Mouse (Mus musculus) forebrain, embryonic 11.5 days (tissue): ENCODE measurements around the gene Cyp2d26. TPM values are rescaled to one million over a fixed set of nuclear protein-coding genes. Genes with fewer than 3 reads are reported as not detected.

Experiments
- ATAC-seq: fragments of 200-750 bp; cut with Nextera tagmentation; replicated peaks from 2 replicates; pipeline ENCODE4 v1.8.0; 2017; ENCODE audit warnings: moderate TSS enrichment; ENCODE audit not compliant: low FRiP score
- DNase-seq: peaks from one replicate; pipeline ENCODE4 v3.0.0-alpha.2; 2017; ENCODE audit warnings: low spot score
- H3K27ac ChIP-seq: fragments of 300-500 bp; sonication (generic); 2 replicates; pipeline ENCODE4 v1.5.1; 2014; ENCODE audit warnings: low read depth, low read length
- H3K27me3 ChIP-seq: fragments of 300-500 bp; sonication (generic); 2 replicates; pipeline ENCODE4 v1.6.1; 2014; ENCODE audit warnings: mild to moderate bottlenecking, low read length, mixed read lengths; ENCODE audit not compliant: control insufficient read depth, insufficient read depth
- H3K36me3 ChIP-seq: fragments of 300-500 bp; sonication (generic); 2 replicates; pipeline ENCODE4 v1.6.1; 2014; ENCODE audit warnings: mild to moderate bottlenecking, low read length, moderate library complexity, mixed read lengths; ENCODE audit not compliant: control insufficient read depth, insufficient read depth
- H3K4me1 ChIP-seq: fragments of 300-500 bp; sonication (generic); replicated peaks from 2 replicates; pipeline ENCODE4 v1.6.1; 2014; ENCODE audit warnings: low read length, mixed read lengths; ENCODE audit not compliant: control insufficient read depth, insufficient read depth
- H3K4me2 ChIP-seq: fragments of 300-500 bp; sonication (generic); 2 replicates; pipeline ENCODE4 v1.6.1; 2014; ENCODE audit warnings: low read depth, mild to moderate bottlenecking, low read length, moderate library complexity, mixed read lengths; ENCODE audit not compliant: severe bottlenecking
- H3K4me3 ChIP-seq: fragments of 300-500 bp; sonication (generic); 2 replicates; pipeline ENCODE4 v1.5.1; 2014; ENCODE audit warnings: low read depth, low read length
- H3K9ac ChIP-seq: fragments of 300-500 bp; sonication (generic); 2 replicates; pipeline ENCODE4 v1.6.1; 2014; ENCODE audit warnings: low read length
- H3K9me3 ChIP-seq: fragments of 300-500 bp; sonication (generic); 2 replicates; pipeline ENCODE4 v1.6.1; 2016; ENCODE audit warnings: low read length, mixed read lengths; ENCODE audit not compliant: control insufficient read depth
- WGBS: fragments of 180-500 bp; shearing (Covaris S2); extraction: QIAGEN DNeasy Blood & Tissue Kit; methylation state at CpG from one replicate; pipeline ENCODE4 v1.1.7; 2014; 5-methylcytosine and 5-hydroxymethylcytosine counted together
- polyA plus RNA-seq: library from polyadenylated mRNA; unstranded; fragments of >200 nt; fragmentation: Nextera tagmentation; extraction: Ambion mirVana; gene quantifications from 2 replicates; pipeline ENCODE4 v1.2.1, GENCODE M21; 2014

Cyp2d26 gene
- polyA plus RNA-seq, 1 experiment from 2014 or later, result not detected

GRCm38 (mm10) chr15:82810556-82810955 is 16.5 kb upstream of the Cyp2d26 start:
- ATAC-seq (no peak), DNase-seq (no peak)
- Histone ChIP-seq H3K9me3 (no peaks in the 10 kb centered on the region), H3K4me2 (no peak overlapping the region), H3K4me1 (no peaks in the 10 kb centered on the region), H3K36me3 (no peaks in the 10 kb centered on the region; the same call in 1 of the 2 replicates), H3K27ac (no peak overlapping the region), H3K9ac (no peak overlapping the region), H3K27me3 (no peaks in the 10 kb centered on the region), H3K4me3 (no peak overlapping the region)
- WGBS, result 96% methylated on average over 1 of the region's 1 CpGs

- Histone ChIP-seq H3K9me3 (no peaks in the 10 kb centered on the region), H3K36me3 (no peaks in the 10 kb centered on the region; the same call in 1 of the 2 replicates), H3K4me1 (no peaks in the 10 kb centered on the region), H3K27me3 (no peaks in the 10 kb centered on the region), H3K4me2 (no peak overlapping the region), H3K4me3 (no peak overlapping the region), H3K9ac (no peak overlapping the region), H3K27ac (no peak overlapping the region)
- WGBS, result 85% methylated on average over 6 of the region's 6 CpGs
- ATAC-seq (no peak), DNase-seq (no peak)
Observed at GRCm38 (mm10) chr15:82809511-82809910, 15.4 kb upstream of the Cyp2d26 start.

- no peak overlapping the region for H3K4me3 ChIP-seq
- ATAC-seq (no peak), DNase-seq (no peak)
- no peaks in the 10 kb centered on the region; the same call in 1 of the 2 replicates for H3K36me3 ChIP-seq
- no peak overlapping the region for H3K9ac ChIP-seq
- no peak overlapping the region for H3K27ac ChIP-seq
- no peaks in the 10 kb centered on the region for H3K4me1 ChIP-seq
- H3K27me3 ChIP-seq, result no peaks in the 10 kb centered on the region
- WGBS, result 83% methylated on average over 5 of the region's 5 CpGs
- H3K9me3 ChIP-seq, result no peaks in the 10 kb centered on the region
- no peak overlapping the region for H3K4me2 ChIP-seq
Observed at GRCm38 (mm10) chr15:82806969-82807763, 13.1 kb upstream of the Cyp2d26 start.

- Histone ChIP-seq H3K9ac (no peak overlapping the region), H3K27me3 (no peaks in the 10 kb centered on the region), H3K4me1 (no peaks in the 10 kb centered on the region), H3K4me2 (no peak overlapping the region), H3K9me3 (no peaks in the 10 kb centered on the region), H3K27ac (no peak overlapping the region), H3K36me3 (no peaks in the 10 kb centered on the region; the same call in 1 of the 2 replicates), H3K4me3 (no peak overlapping the region)
- no peak for ATAC-seq
- DNase-seq, result peak; percentile 88
- WGBS, result 76% methylated on average over 5 of the region's 5 CpGs
Observed at GRCm38 (mm10) chr15:82804708-82805639, 10.9 kb upstream of the Cyp2d26 start.

GRCm38 (mm10) chr15:82795936-82796440 is 1.9 kb upstream of the Cyp2d26 start:
- Histone ChIP-seq H3K9ac (no peak overlapping the region), H3K4me3 (no peak overlapping the region), H3K4me2 (no peak overlapping the region), H3K9me3 (no peaks in the 10 kb centered on the region), H3K4me1 (no peaks in the 10 kb centered on the region), H3K36me3 (no peaks in the 10 kb centered on the region), H3K27me3 (no peaks in the 10 kb centered on the region), H3K27ac (no peak overlapping the region)
- WGBS, result 74% methylated on average over 3 of the region's 3 CpGs
- DNase-seq, result no peak
- ATAC-seq, result no peak

- Histone ChIP-seq H3K27me3 (no peaks in the 10 kb centered on the region), H3K4me2 (no peak overlapping the region), H3K9ac (no peak overlapping the region), H3K4me1 (no peaks in the 10 kb centered on the region), H3K4me3 (no peak overlapping the region), H3K9me3 (no peaks in the 10 kb centered on the region), H3K27ac (no peak overlapping the region), H3K36me3 (no peaks in the 10 kb centered on the region)
- WGBS, result 89% methylated on average over 6 of the region's 6 CpGs
- DNase-seq, result peak; percentile 15
- no peak for ATAC-seq
Observed at GRCm38 (mm10) chr15:82793868-82794267, 226 bp downstream of the Cyp2d26 start.

- DNase-seq, result no peak
- Histone ChIP-seq H3K4me3 (no peak overlapping the region), H3K4me1 (no peaks in the 10 kb centered on the region), H3K27me3 (no peaks in the 10 kb centered on the region), H3K4me2 (no peak overlapping the region), H3K36me3 (no peaks in the 10 kb centered on the region), H3K27ac (no peak overlapping the region), H3K9me3 (no peaks in the 10 kb centered on the region), H3K9ac (no peak overlapping the region)
- 87% methylated on average over 1 of the region's 1 CpGs for WGBS
- no peak for ATAC-seq
Observed at GRCm38 (mm10) chr15:82793454-82793853, 640 bp downstream of the Cyp2d26 start.

GRCm38 (mm10) chr15:82792566-82792965 is 1.5 kb downstream of the Cyp2d26 start:
- no peaks in the 10 kb centered on the region for H3K36me3 ChIP-seq
- no peak overlapping the region for H3K4me3 ChIP-seq
- H3K9me3 ChIP-seq, result no peaks in the 10 kb centered on the region
- no peak overlapping the region for H3K9ac ChIP-seq
- no peak for ATAC-seq
- no peak for DNase-seq
- no peak overlapping the region for H3K4me2 ChIP-seq
- WGBS, result 94% methylated on average over 11 of the region's 11 CpGs
- H3K27me3 ChIP-seq, result no peaks in the 10 kb centered on the region
- no peaks in the 10 kb centered on the region for H3K4me1 ChIP-seq
- no peak overlapping the region for H3K27ac ChIP-seq
